18 mouse cellular contexts compared by ENCODE assay signal in genomic region chrX:130549925-130550324, GRCm38 (mm10).
"Had no signal": no experiment of that assay in that cellular context is flagged by ENCODE, and none has a peak within 500 bp of the region (broad histone marks: within the 10 kb centered on the region; RNA-seq: fewer than 3 reads in every experiment).

No protein-coding gene starts in this region.

- H3K4me1 ChIP-seq: limb, embryonic 12.5 days; liver, embryonic 13.5 days; lung, embryonic 15.5 days; midbrain, embryonic 12.5 days; neural tube, embryonic 15.5 days; stomach, embryonic 15.5 days had no signal

- H3K9me3 ChIP-seq: limb, embryonic 12.5 days; liver, embryonic 13.5 days; lung, embryonic 15.5 days; midbrain, embryonic 12.5 days; neural tube, embryonic 15.5 days; stomach, embryonic 15.5 days had no signal

- H3K9ac ChIP-seq: limb, embryonic 12.5 days; liver, embryonic 13.5 days; liver, postnatal 0 days; lung, embryonic 15.5 days; midbrain, embryonic 12.5 days; neural tube, embryonic 15.5 days; stomach, embryonic 15.5 days had no signal

- DNase-seq: kidney, adult 11 months; kidney, adult 9 months; kidney, postnatal 36 days; layer of hippocampus, adult 9-11 months; liver; liver, embryonic 13.5 days; liver, postnatal 0 days; lung, postnatal 14 days; right cerebral cortex, adult 18-20 months; right cerebral cortex, postnatal 25 days had no signal

- H3K27me3 ChIP-seq: limb, embryonic 12.5 days; liver, embryonic 13.5 days; lung, embryonic 15.5 days; midbrain, embryonic 12.5 days; neural tube, embryonic 15.5 days; stomach, embryonic 15.5 days had no signal

- H3K27ac ChIP-seq: kidney, postnatal 0 days; limb, embryonic 12.5 days; liver, embryonic 13.5 days; lung, embryonic 15.5 days; macrophage; midbrain, embryonic 12.5 days; neural tube, embryonic 15.5 days; stomach, embryonic 15.5 days had no signal

- H3K4me2 ChIP-seq: limb, embryonic 12.5 days; liver, embryonic 13.5 days; lung, embryonic 15.5 days; midbrain, embryonic 12.5 days; neural tube, embryonic 15.5 days; stomach, embryonic 15.5 days had no signal

- ATAC-seq: liver, postnatal 0 days; midbrain, embryonic 16.5 days had no signal

- H3K4me3 ChIP-seq: limb, embryonic 12.5 days; liver, embryonic 13.5 days; lung, embryonic 15.5 days; midbrain, embryonic 12.5 days; neural tube, embryonic 15.5 days; stomach, embryonic 15.5 days had no signal

- H3K36me3 ChIP-seq: limb, embryonic 12.5 days; liver, embryonic 13.5 days; lung, embryonic 15.5 days; midbrain, embryonic 12.5 days; neural tube, embryonic 15.5 days; stomach, embryonic 15.5 days had no signal
